Mouse (Mus musculus): Measurements from ENCODE around the gene Tmbim1. TPM values are rescaled to one million over a fixed set of nuclear protein-coding genes. Genes with fewer than 3 reads are reported as not detected.

Gene Tmbim1
- polyA plus RNA-seq (2014; fragmentation: Nextera tagmentation; extraction: Ambion mirVana): 10.1 and 10.5 TPM in 2 replicates

GRCm38 (mm10) chr1:74305522-74305921 is at the start of gene Tmbim1:
Tmbim1 (minus strand) TSS chr1:74305622.
- Histone ChIP-seq H3K36me3 (replicated peaks; ENCODE audit: control insufficient read depth, insufficient read depth, low read depth, low read length) (no peaks in the 10 kb centered on the region), H3K4me2 (ENCODE audit: low read depth, low read length) (peak within 1 kb of the TSS; percentile 87; the same call in 1 of the 2 replicates), H3K9ac (replicated peaks; ENCODE audit: low read length) (no peak within 1 kb of the TSS), H3K4me1 (ENCODE audit: control insufficient read depth, insufficient read depth, low read length) (no peaks in the 10 kb centered on the region), H3K4me3 (ENCODE audit: low read depth, low read length) (peak within 1 kb of the TSS; percentile 55; the same call in 1 of the 2 replicates), H3K27ac (replicated peaks; ENCODE audit: low read depth, low read length) (no peak within 1 kb of the TSS), H3K27me3 (ENCODE audit: control insufficient read depth, insufficient read depth, low read length) (no peaks in the 10 kb centered on the region; the same call in 1 of the 2 replicates), H3K9me3 (replicated peaks; ENCODE audit: control insufficient read depth, low read length) (no peaks in the 10 kb centered on the region)
- ATAC-seq (replicated peaks; ENCODE audit: insufficient number of reproducible peaks, low FRiP score, low TSS enrichment, low read depth): no peak
- 68% methylated on average over 2 of the region's 2 CpGs for WGBS
- no peak for DNase-seq (ENCODE audit: low spot score)

GRCm38 (mm10) chr1:74353453-74354229 is 48.2 kb upstream of the Tmbim1 start:
- Histone ChIP-seq H3K9me3 (replicated peaks; ENCODE audit: control insufficient read depth, low read length) (no peaks in the 10 kb centered on the region), H3K9ac (replicated peaks; ENCODE audit: low read length) (no peak overlapping the region), H3K27ac (replicated peaks; ENCODE audit: low read depth, low read length) (no peak overlapping the region), H3K4me3 (ENCODE audit: low read depth, low read length) (no peak overlapping the region), H3K4me2 (ENCODE audit: low read depth, low read length) (no peak overlapping the region), H3K36me3 (replicated peaks; ENCODE audit: control insufficient read depth, insufficient read depth, low read depth, low read length) (no peaks in the 10 kb centered on the region; the same call in 1 of the 2 replicates), H3K27me3 (ENCODE audit: control insufficient read depth, insufficient read depth, low read length) (no peaks in the 10 kb centered on the region), H3K4me1 (ENCODE audit: control insufficient read depth, insufficient read depth, low read length) (no peaks in the 10 kb centered on the region)
- DNase-seq (ENCODE audit: low spot score): no peak
- 91% methylated on average over 9 of the region's 9 CpGs for WGBS
- no peak for ATAC-seq (replicated peaks; ENCODE audit: insufficient number of reproducible peaks, low FRiP score, low TSS enrichment, low read depth)

GRCm38 (mm10) chr1:74352532-74353096 is 47.2 kb upstream of the Tmbim1 start:
- H3K36me3 ChIP-seq (replicated peaks; ENCODE audit: control insufficient read depth, insufficient read depth, low read depth, low read length): no peaks in the 10 kb centered on the region; the same call in 1 of the 2 replicates
- no peak overlapping the region for H3K27ac ChIP-seq (replicated peaks; ENCODE audit: low read depth, low read length)
- no peak for ATAC-seq (replicated peaks; ENCODE audit: insufficient number of reproducible peaks, low FRiP score, low TSS enrichment, low read depth)
- 61% methylated on average over 5 of the region's 5 CpGs for WGBS
- H3K4me2 ChIP-seq (ENCODE audit: low read depth, low read length): no peak overlapping the region
- no peaks in the 10 kb centered on the region for H3K27me3 ChIP-seq (ENCODE audit: control insufficient read depth, insufficient read depth, low read length)
- no peaks in the 10 kb centered on the region for H3K9me3 ChIP-seq (replicated peaks; ENCODE audit: control insufficient read depth, low read length)
- no peaks in the 10 kb centered on the region for H3K4me1 ChIP-seq (ENCODE audit: control insufficient read depth, insufficient read depth, low read length)
- no peak overlapping the region for H3K9ac ChIP-seq (replicated peaks; ENCODE audit: low read length)
- DNase-seq (ENCODE audit: low spot score): no peak
- no peak overlapping the region for H3K4me3 ChIP-seq (ENCODE audit: low read depth, low read length)

GRCm38 (mm10) chr1:74351185-74351769 is 45.9 kb upstream of the Tmbim1 start:
- Histone ChIP-seq H3K27ac (replicated peaks; ENCODE audit: low read depth, low read length) (no peak overlapping the region), H3K4me1 (ENCODE audit: control insufficient read depth, insufficient read depth, low read length) (no peaks in the 10 kb centered on the region), H3K27me3 (ENCODE audit: control insufficient read depth, insufficient read depth, low read length) (no peaks in the 10 kb centered on the region), H3K4me2 (ENCODE audit: low read depth, low read length) (no peak overlapping the region), H3K9ac (replicated peaks; ENCODE audit: low read length) (no peak overlapping the region), H3K36me3 (replicated peaks; ENCODE audit: control insufficient read depth, insufficient read depth, low read depth, low read length) (no peaks in the 10 kb centered on the region; the same call in 1 of the 2 replicates), H3K4me3 (ENCODE audit: low read depth, low read length) (no peak overlapping the region), H3K9me3 (replicated peaks; ENCODE audit: control insufficient read depth, low read length) (no peaks in the 10 kb centered on the region)
- no peak for DNase-seq (ENCODE audit: low spot score)
- 90% methylated on average over 13 of the region's 13 CpGs for WGBS
- no peak for ATAC-seq (replicated peaks; ENCODE audit: insufficient number of reproducible peaks, low FRiP score, low TSS enrichment, low read depth)

- no peaks in the 10 kb centered on the region for H3K27me3 ChIP-seq (ENCODE audit: control insufficient read depth, insufficient read depth, low read length)
- H3K4me1 ChIP-seq (ENCODE audit: control insufficient read depth, insufficient read depth, low read length): no peaks in the 10 kb centered on the region
- H3K4me2 ChIP-seq (ENCODE audit: low read depth, low read length): no peak overlapping the region
- no peak for ATAC-seq (replicated peaks; ENCODE audit: insufficient number of reproducible peaks, low FRiP score, low TSS enrichment, low read depth)
- no peak overlapping the region for H3K4me3 ChIP-seq (ENCODE audit: low read depth, low read length)
- no peak overlapping the region for H3K9ac ChIP-seq (replicated peaks; ENCODE audit: low read length)
- no peak overlapping the region for H3K27ac ChIP-seq (replicated peaks; ENCODE audit: low read depth, low read length)
- no peaks in the 10 kb centered on the region for H3K9me3 ChIP-seq (replicated peaks; ENCODE audit: control insufficient read depth, low read length)
- 77% methylated on average over 11 of the region's 11 CpGs for WGBS
- DNase-seq (ENCODE audit: low spot score): no peak
- no peaks in the 10 kb centered on the region; the same call in 1 of the 2 replicates for H3K36me3 ChIP-seq (replicated peaks; ENCODE audit: control insufficient read depth, insufficient read depth, low read depth, low read length)
Measured at GRCm38 (mm10) chr1:74344163-74344916, 38.9 kb upstream of the Tmbim1 start.

- ATAC-seq (replicated peaks; ENCODE audit: insufficient number of reproducible peaks, low FRiP score, low TSS enrichment, low read depth) (no peak), DNase-seq (ENCODE audit: low spot score) (no peak)
- no peaks in the 10 kb centered on the region for H3K27me3 ChIP-seq (ENCODE audit: control insufficient read depth, insufficient read depth, low read length)
- no peak overlapping the region for H3K9ac ChIP-seq (replicated peaks; ENCODE audit: low read length)
- 74% methylated on average over 5 of the region's 5 CpGs for WGBS
- H3K9me3 ChIP-seq (replicated peaks; ENCODE audit: control insufficient read depth, low read length): no peaks in the 10 kb centered on the region
- no peaks in the 10 kb centered on the region for H3K36me3 ChIP-seq (replicated peaks; ENCODE audit: control insufficient read depth, insufficient read depth, low read depth, low read length)
- no peak overlapping the region for H3K4me3 ChIP-seq (ENCODE audit: low read depth, low read length)
- H3K27ac ChIP-seq (replicated peaks; ENCODE audit: low read depth, low read length): no peak overlapping the region
- no peaks in the 10 kb centered on the region for H3K4me1 ChIP-seq (ENCODE audit: control insufficient read depth, insufficient read depth, low read length)
- H3K4me2 ChIP-seq (ENCODE audit: low read depth, low read length): no peak overlapping the region
Measured at GRCm38 (mm10) chr1:74343161-74343560, 37.7 kb upstream of the Tmbim1 start.

- 81% methylated on average over 1 of the region's 1 CpGs for WGBS
- H3K4me2 ChIP-seq (ENCODE audit: low read depth, low read length): no peak overlapping the region
- no peak for DNase-seq (ENCODE audit: low spot score)
- H3K4me3 ChIP-seq (ENCODE audit: low read depth, low read length): no peak overlapping the region
- no peaks in the 10 kb centered on the region for H3K36me3 ChIP-seq (replicated peaks; ENCODE audit: control insufficient read depth, insufficient read depth, low read depth, low read length)
- H3K4me1 ChIP-seq (ENCODE audit: control insufficient read depth, insufficient read depth, low read length): no peaks in the 10 kb centered on the region
- no peak for ATAC-seq (replicated peaks; ENCODE audit: insufficient number of reproducible peaks, low FRiP score, low TSS enrichment, low read depth)
- H3K27ac ChIP-seq (replicated peaks; ENCODE audit: low read depth, low read length): no peak overlapping the region
- no peaks in the 10 kb centered on the region for H3K9me3 ChIP-seq (replicated peaks; ENCODE audit: control insufficient read depth, low read length)
- no peaks in the 10 kb centered on the region for H3K27me3 ChIP-seq (ENCODE audit: control insufficient read depth, insufficient read depth, low read length)
- H3K9ac ChIP-seq (replicated peaks; ENCODE audit: low read length): no peak overlapping the region
Measured at GRCm38 (mm10) chr1:74342308-74342707, 36.9 kb upstream of the Tmbim1 start.
